Mouse (Mus musculus) G1E (cell line): Measurements from ENCODE around the gene Pik3ip1. TPM values are rescaled to one million over a fixed set of nuclear protein-coding genes. Genes with fewer than 3 reads are reported as not detected.
A peak's percentile ranks its signal among the peaks of the same experiment; 100 is the strongest.

Source experiments
- ATAC-seq: 2 replicates; pipeline ENCODE4 v1.8.0; 2016; ENCODE audit warnings: mild to moderate bottlenecking; ENCODE audit not compliant: insufficient number of reproducible peaks, poor library complexity, low FRiP score, severe bottlenecking; ENCODE audit errors: extremely low read depth
- DNase-seq: peaks from one replicate; pipeline ENCODE4 v3.0.0; 2012; ENCODE audit warnings: low spot score
- H3K27me3 ChIP-seq: 2 replicates; pipeline ENCODE4 v1.6.1; 2012; ENCODE audit warnings: mild to moderate bottlenecking, low read length, inconsistent platforms; ENCODE audit not compliant: insufficient read depth
- H3K36me3 ChIP-seq: replicated peaks from 2 replicates; pipeline ENCODE3; 2012; ENCODE audit warnings: mild to moderate bottlenecking, inconsistent platforms
- H3K4me1 ChIP-seq: 2 replicates; pipeline ENCODE4 v1.6.1; 2012; ENCODE audit warnings: low read depth, low read length, inconsistent platforms, mixed read lengths; ENCODE audit not compliant: insufficient read depth
- H3K4me3 ChIP-seq: 2 replicates; pipeline ENCODE4 v1.5.1; 2012; ENCODE audit warnings: low read depth, mild to moderate bottlenecking, inconsistent platforms, low read length, moderate library complexity, mixed read lengths
- H3K9me3 ChIP-seq: replicated peaks from 2 replicates; pipeline ENCODE4 v1.6.1; 2012; ENCODE audit warnings: inconsistent platforms
- CTCF ChIP-seq: IDR thresholded peaks from 2 replicates; pipeline ENCODE4 v1.5.1; 2012; ENCODE audit warnings: low read depth, low read length, inconsistent platforms, mixed read lengths
- GATA1 ChIP-seq: IDR thresholded peaks from 2 replicates; pipeline ENCODE4 v1.6.1; 2012; ENCODE audit warnings: borderline replicate concordance, low read length, inconsistent platforms, mixed read lengths
- GATA2 ChIP-seq: IDR thresholded peaks from 2 replicates; pipeline ENCODE4 v1.6.1; 2012; ENCODE audit warnings: low read depth, low read length, inconsistent platforms, borderline replicate concordance
- POLR2AphosphoS5 ChIP-seq: IDR thresholded peaks from 2 replicates; pipeline ENCODE4 v1.6.1; 2012; ENCODE audit warnings: low read depth, low read length, inconsistent platforms; ENCODE audit not compliant: insufficient replicate concordance
- TAL1 ChIP-seq: conservative IDR thresholded peaks from 2 replicates; pipeline ENCODE4 v1.6.1; 2012; ENCODE audit warnings: low read depth, low read length, inconsistent platforms, mixed read lengths
- polyA plus RNA-seq: library from polyadenylated mRNA; stranded (reverse); fragments of >175 nt; gene quantifications from 2 replicates; pipeline ENCODE4 v1.2.3, GENCODE M21; 2012
- total RNA-seq, 2 experiments: library from RNA; stranded (forward) in 1 of 2; stranded (reverse) in 1 of 2; fragments of 200-1000 nt in 1 of 2; fragments of >200 nt in 1 of 2; fragmentation: Nextera tagmentation in 1 of 2; gene quantifications; 2 replicates each; pipeline ENCODE4 v1.2.3; 2014 to 2017

The Pik3ip1 gene
- total and polyA plus RNA-seq, 3 experiments: 0.53 to 4.8 (median 2.2) TPM

GRCm38 (mm10) chr11:3288521-3289301 lies 41.5 kb upstream of the Pik3ip1 start, which contains the start of gene Patz1:
Gene Patz1, plus strand, starts transcription at chr11:3288874.
- Histone ChIP-seq H3K4me3 (peak within 1 kb of the TSS; percentile 93), H3K27me3 (no peaks in the 10 kb centered on the region), H3K4me1 (peaks cover 53% of the 10 kb centered on the region), H3K36me3 (peaks cover 31% of the 10 kb centered on the region), H3K9me3 (no peaks in the 10 kb centered on the region)
- ATAC-seq (peak; percentile 1; the same call in 1 of the 2 replicates), DNase-seq (peak; percentile 28)
- TF ChIP-seq GATA2 (no peak), GATA1 (no peak), TAL1 (no peak), CTCF (no peak), POLR2AphosphoS5 (0 out of 2 replicates have a peak, but pooled peaks have one; percentile 25)

GRCm38 (mm10) chr11:3289302-3289802 lies 40.8 kb upstream of the Pik3ip1 start:
- Histone ChIP-seq H3K4me1 (peaks cover 60% of the 10 kb centered on the region), H3K27me3 (no peaks in the 10 kb centered on the region), H3K4me3 (peak overlapping the region; percentile 93), H3K9me3 (no peaks in the 10 kb centered on the region), H3K36me3 (peaks cover 37% of the 10 kb centered on the region)
- peak; percentile 36 for ATAC-seq
- TF ChIP-seq GATA1 (no peak), POLR2AphosphoS5 (no peak), GATA2 (no peak), CTCF (no peak), TAL1 (no peak)
- peak; percentile 91 for DNase-seq

DNA sequence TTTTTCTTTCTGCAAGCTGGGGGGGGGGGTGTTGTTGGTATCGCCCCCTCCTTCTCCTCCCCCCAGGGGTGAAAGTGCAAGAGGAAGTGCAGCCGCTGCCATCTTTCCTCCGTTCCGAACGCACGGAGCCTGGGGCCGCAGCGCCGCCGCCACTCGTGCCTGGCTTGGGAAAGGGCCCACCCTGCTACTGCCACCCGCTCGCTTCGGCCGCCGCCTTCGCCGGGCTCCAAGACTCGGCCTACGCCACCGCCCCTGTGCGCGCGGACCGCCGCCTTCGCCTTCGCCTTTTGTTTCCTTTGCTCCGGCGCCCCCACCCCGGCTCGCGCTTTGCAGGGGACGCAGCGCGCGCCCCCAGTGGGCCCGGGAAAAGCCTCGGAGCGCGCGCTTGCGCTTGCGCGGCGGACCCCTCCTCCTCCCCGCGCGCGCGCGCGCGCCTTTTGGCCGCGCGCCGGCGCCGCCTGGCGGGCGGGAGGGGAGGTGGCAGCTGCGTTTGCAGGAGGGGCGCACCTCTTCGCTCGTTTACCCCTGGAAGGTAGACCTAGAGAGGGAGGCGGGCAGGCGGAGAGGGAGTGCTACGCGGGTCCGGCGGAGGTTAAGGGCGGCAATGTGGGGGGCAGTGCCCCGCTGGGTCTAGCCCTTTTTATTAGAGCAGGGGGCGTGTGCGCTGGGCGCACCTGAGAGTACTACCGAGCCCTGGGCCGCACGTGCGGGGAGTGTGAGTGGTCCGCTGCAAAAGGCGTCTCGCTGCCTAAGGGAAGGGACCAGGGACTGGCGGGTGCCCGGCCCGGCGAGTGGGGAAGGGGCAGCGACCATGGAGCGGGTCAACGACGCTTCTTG lies 40.2 kb upstream of the Pik3ip1 start:
- Histone ChIP-seq H3K27me3 (no peaks in the 10 kb centered on the region), H3K9me3 (no peaks in the 10 kb centered on the region), H3K36me3 (peaks cover 42% of the 10 kb centered on the region), H3K4me1 (peaks cover 66% of the 10 kb centered on the region), H3K4me3 (peak overlapping the region; percentile 93)
- ATAC-seq: no peak
- DNase-seq: peak; percentile 83
- TF ChIP-seq GATA2: no peak
- peak; percentile 49 for TF ChIP-seq CTCF
- TF ChIP-seq TAL1: no peak
- TF ChIP-seq POLR2AphosphoS5: no peak

DNA sequence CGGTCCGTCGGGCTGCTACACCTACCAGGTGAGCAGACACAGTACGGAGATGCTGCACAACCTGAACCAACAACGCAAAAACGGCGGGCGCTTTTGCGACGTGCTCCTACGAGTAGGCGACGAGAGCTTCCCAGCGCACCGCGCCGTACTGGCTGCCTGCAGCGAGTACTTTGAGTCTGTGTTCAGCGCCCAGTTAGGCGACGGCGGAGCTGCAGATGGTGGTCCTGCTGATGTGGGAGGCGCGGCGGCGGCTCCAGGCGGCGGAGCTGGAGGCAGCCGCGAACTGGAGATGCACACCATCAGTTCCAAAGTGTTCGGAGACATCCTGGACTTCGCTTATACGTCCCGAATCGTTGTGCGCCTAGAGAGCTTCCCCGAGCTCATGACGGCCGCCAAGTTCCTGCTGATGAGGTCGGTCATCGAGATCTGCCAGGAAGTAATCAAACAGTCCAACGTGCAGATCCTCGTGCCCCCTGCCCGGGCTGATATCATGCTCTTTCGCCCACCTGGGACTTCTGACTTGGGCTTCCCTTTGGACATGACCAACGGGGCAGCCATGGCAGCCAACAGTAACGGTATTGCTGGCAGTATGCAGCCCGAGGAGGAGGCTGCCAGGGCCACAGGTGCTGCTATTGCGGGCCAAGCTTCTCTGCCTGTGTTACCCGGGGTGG lies 39.4 kb upstream of the Pik3ip1 start:
- no peaks in the 10 kb centered on the region for H3K27me3 ChIP-seq
- no peaks in the 10 kb centered on the region for H3K9me3 ChIP-seq
- DNase-seq: no peak
- ATAC-seq: no peak
- H3K36me3 ChIP-seq: peaks cover 49% of the 10 kb centered on the region
- H3K4me3 ChIP-seq: peak overlapping the region; percentile 93
- peaks cover 74% of the 10 kb centered on the region for H3K4me1 ChIP-seq
- TF ChIP-seq GATA2 (no peak), CTCF (no peak), TAL1 (no peak), GATA1 (no peak), POLR2AphosphoS5 (no peak; the same call in 1 of the 2 replicates)

GRCm38 (mm10) chr11:3291311-3292061 lies 38.7 kb upstream of the Pik3ip1 start:
- no peak for DNase-seq
- Histone ChIP-seq H3K4me3 (peak overlapping the region; percentile 93), H3K4me1 (peaks cover 78% of the 10 kb centered on the region), H3K27me3 (no peaks in the 10 kb centered on the region), H3K9me3 (no peaks in the 10 kb centered on the region), H3K36me3 (peaks cover 56% of the 10 kb centered on the region)
- no peak for ATAC-seq
- TF ChIP-seq TAL1: no peak
- no peak for TF ChIP-seq GATA2
- no peak for TF ChIP-seq CTCF
- TF ChIP-seq POLR2AphosphoS5: no peak
- no peak for TF ChIP-seq GATA1

- H3K4me3 ChIP-seq: peak overlapping the region; percentile 93
- no peaks in the 10 kb centered on the region for H3K9me3 ChIP-seq
- H3K4me1 ChIP-seq: peaks cover 82% of the 10 kb centered on the region
- DNase-seq: peak; percentile 79
- peaks cover 61% of the 10 kb centered on the region for H3K36me3 ChIP-seq
- peak; percentile 51 for ATAC-seq
- H3K27me3 ChIP-seq: no peaks in the 10 kb centered on the region
- TF ChIP-seq GATA1 (no peak), CTCF (no peak), TAL1 (no peak), GATA2 (no peak), POLR2AphosphoS5 (no peak)
These were observed 38.2 kb upstream of the Pik3ip1 start for GRCm38 (mm10) chr11:3292062-3292421.
